In genomic region chr7:30559443-30559954, GRCm38 (mm10) we compare ENCODE assay signal across 8 mouse cellular contexts. TPM values are rescaled to one million over a fixed set of nuclear protein-coding genes. Genes with fewer than 3 reads are reported as not detected.
DNase-seq lines count a peak whose midpoint lies in the region; ATAC-seq lines count a peak whose summit lies in the region.

Gene Lin37, minus strand, starts transcription at chr7:30559838.

- H3K4me3 ChIP-seq in hindbrain, embryonic 15.5 days, result peak within 1 kb of the TSS; percentile 67

- peak within 1 kb of the TSS; percentile 76 for H3K9ac ChIP-seq in hindbrain, embryonic 15.5 days

- H3K27ac ChIP-seq in hindbrain, embryonic 15.5 days (replicated peaks), result peak within 1 kb of the TSS; percentile 71

- H3K27me3 ChIP-seq in hindbrain, embryonic 15.5 days, result no peaks in the 10 kb centered on the region

- WGBS in hindbrain, embryonic 15.5 days, result 0% methylated on average over 20 of the region's 20 CpGs

- no peaks in the 10 kb centered on the region for H3K9me3 ChIP-seq in hindbrain, embryonic 15.5 days

- peaks cover 27% of the 10 kb centered on the region for H3K36me3 ChIP-seq in hindbrain, embryonic 15.5 days

- peaks cover 42% of the 10 kb centered on the region for H3K4me1 ChIP-seq in hindbrain, embryonic 15.5 days (replicated peaks)

- H3K4me2 ChIP-seq in hindbrain, embryonic 15.5 days, result peak within 1 kb of the TSS; percentile 98

- DNase-seq in T-cell, adult 2 months (ENCODE audit: low spot score), result peak; percentile 90
- DNase-seq in cerebellum, postnatal 36 days, result peak; percentile 98 to 99
- DNase-seq in frontal cortex, postnatal 36 days (ENCODE audit: low spot score in 2 of 2), result peak; percentile 97 to 99
- peak; percentile 98 for DNase-seq in left cerebral cortex, adult 11 months (ENCODE audit: low spot score)
- peak; percentile 97 to 99 for DNase-seq in lung, postnatal 4 days
- DNase-seq in retina, postnatal 7 days (ENCODE audit: low read depth, low spot score), result peak; percentile 95
- DNase-seq in urinary bladder, adult 2 months (ENCODE audit: low spot score), result peak; percentile 76

- peak; percentile 90 for ATAC-seq in hindbrain, embryonic 15.5 days (ENCODE audit: low FRiP score, low read depth)

RNA-seq across cellular contexts. Expression of gene Lin37, which starts in this region (rescaled TPM):
- polyA plus RNA-seq in hindbrain, embryonic 15.5 days (2015; fragmentation: Nextera tagmentation; extraction: Ambion mirVana), result 52.7 and 53.1 TPM in 2 replicates
- polyA plus RNA-seq in urinary bladder, adult 2 months (2012; rRNA removed), result 33.8 and 36.5 TPM in 2 replicates

Comparison
In these comparisons a context has a peak if more than half of its experiments do, and no peak if none do; other contexts are left out.
1. Peak in every context shown above with its lines: DNase-seq, ATAC-seq, H3K4me3 ChIP-seq and H3K27ac ChIP-seq.